Mouse (Mus musculus) adrenal gland, postnatal 14 days (tissue): Measurements from ENCODE around the gene Sesn2. TPM values are rescaled to one million over a fixed set of nuclear protein-coding genes. Genes with fewer than 3 reads are reported as not detected.

Experiments
- DNase-seq: peaks from one replicate; pipeline ENCODE4 v3.0.0; 2021; ENCODE audit warnings: mixed read lengths
- total RNA-seq: library from RNA; stranded (reverse); gene quantifications from 2 replicates; pipeline ENCODE4 v1.2.3, GENCODE M21; 2021

Gene Sesn2
- total RNA-seq, 1 experiment from 2014 or later, result 19.8 TPM

DNA sequence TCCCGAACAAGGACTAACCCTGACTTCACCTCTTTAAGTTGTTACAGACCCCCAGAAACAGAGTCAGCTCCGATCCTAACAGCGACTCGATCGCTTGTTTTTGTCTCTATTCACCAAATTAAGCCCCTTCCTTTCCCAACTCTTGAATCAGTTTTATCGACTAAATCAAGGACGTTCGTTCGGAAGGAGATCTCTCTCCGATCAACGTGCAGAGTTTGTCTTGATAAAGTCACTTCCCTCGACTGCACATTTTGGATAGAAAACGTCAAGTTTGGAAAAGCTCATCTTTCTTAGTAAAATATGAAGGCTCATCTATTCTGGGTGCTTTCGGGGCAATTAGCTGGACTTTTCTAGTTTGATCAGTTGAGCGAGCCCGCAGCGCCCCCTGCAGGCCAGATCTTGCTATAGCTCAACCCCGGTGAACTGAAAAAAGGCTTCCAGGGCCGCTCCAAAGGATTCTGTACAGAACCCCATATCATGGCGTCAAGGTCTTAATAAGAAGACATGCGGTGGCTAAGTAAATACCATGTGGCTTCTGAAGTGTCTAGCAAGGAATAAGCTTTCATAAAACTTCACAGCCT lies 4.3 kb upstream of the Sesn2 start:
- peak; percentile 92 for DNase-seq

DNA sequence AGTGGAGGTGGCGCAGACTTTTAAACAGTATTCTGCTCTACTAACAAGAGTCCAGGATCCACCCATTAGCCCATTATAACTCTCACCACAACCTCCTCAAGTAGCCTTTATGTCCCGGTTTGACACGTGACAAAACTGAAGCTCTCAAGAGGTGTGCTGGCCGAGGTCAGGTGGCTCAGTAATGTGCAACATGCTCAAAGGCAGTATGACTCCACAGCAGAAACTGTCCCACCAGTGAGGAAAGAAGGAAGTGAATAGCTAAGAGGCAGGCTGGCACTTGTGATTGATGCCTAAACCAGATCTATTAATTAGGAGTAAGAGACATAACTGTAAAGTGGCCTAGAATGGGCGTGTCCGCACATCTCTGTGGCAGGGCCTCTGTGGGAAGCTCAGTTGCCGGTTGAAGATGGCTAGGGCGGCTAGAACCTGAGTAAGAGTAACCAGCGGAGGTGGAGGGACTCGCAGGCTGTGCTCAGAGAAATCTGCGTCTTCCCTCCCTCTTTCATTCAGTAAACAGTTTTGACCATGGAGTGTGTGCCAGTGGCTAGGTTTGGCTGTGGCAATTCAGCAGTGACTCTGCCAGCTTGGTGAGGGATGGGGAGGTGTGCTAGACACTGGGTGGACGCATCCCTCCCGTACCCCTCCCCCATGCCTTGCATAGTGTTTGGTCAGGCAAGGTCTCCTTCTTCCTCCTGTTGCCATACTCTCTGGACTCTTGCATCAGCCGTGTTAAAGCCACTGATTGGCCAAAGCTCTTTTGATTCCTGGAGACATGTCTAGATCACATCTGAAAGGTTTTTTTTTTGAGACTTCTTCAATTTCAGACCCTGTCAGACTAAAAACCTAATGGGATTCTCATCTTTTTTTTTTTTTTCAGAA lies 3.3 kb upstream of the Sesn2 start:
- DNase-seq, result peak; percentile 49

DNA sequence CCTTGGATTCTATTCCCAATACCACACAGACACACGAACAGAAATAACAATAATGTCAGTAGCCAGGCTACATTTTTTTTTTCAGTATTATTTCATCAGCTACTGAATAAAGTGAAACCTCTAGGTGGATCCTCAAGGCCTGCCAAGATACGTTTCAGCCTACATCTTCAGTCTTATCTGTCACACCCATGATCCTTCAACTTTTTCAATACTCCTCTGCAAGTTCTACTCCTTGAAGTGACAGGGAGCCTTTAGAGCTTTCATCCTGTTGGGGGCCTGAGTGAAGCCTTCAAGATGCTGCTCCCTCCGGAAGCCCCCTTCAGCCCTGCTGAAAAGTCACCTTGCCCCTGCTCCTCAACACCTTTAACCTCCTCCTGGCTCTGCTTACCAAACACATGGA lies 1.8 kb upstream of the Sesn2 start:
- no peak for DNase-seq

DNA sequence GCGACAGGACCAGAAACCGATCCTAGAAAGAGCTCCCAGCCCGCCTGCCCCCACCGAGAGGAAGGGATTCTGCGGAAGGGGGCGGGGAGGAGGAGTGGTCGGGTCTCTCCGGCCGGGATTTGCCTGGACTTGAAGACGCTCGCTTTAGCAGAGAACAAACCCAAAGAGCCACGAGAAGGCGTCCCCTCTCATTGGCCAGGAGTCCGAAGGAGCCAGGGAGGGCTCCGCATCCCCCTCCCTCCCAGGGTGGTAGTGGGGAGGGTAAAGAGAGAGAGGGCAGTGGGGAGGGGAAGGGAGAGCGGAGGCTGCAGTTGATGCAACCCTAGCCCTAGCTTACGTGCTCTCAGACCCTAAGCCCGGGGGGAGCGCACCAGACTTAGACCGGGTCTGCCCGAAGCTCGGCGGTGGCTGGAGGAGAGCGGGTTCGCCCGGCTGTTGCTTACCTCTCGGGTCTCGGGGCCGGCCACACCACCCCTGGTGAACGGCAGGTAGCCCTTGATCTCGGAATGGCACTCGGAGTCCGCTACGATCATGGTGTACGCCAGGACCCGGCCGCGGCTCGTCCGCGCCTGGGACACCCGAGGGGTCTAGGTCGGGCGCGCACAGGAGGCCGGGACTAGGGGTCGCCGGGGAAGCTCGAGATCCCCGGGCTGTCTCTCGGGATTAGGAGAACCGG lies 542 bp downstream of the Sesn2 start:
- peak; percentile 88 for DNase-seq

DNA sequence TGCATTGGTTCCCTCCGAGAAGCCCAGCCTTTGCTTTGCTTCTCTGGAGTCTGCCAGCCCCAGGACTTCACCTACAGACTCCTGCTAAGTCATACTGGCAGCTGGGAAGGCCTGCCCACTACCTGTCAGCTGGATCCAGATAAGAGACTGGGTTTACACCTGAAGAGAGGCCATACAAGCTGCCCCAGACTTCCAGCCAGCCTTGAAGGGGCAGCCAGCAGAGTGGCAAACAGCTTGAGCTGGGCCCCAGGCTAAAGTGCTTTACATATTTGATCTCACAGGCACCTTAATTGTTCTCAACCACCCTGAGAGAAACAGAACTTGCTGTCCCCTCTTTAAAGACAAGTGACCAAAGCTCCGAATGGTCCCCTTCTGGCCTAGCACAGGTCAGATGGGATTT lies 3.1 kb downstream of the Sesn2 start:
- DNase-seq, result no peak

DNA sequence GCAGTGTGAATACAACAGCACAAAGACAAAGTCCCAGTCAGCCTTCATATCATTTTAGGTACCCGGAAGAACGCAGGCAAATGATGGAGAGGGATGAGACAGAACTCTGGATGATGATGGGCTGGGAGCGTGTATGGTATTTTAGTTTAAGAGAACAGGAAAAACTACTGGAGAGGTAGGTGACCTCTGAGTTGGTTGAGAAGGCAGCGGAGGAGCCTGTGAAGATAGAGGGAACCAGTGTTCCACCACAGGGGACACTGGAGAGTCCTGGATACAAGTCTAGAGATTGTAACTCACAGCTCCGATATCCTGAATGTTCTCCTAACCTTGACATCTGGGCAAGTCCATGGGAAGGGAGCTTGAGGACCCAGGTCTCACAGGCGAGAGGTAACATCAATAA lies 4.1 kb downstream of the Sesn2 start:
- DNase-seq, result no peak

DNA sequence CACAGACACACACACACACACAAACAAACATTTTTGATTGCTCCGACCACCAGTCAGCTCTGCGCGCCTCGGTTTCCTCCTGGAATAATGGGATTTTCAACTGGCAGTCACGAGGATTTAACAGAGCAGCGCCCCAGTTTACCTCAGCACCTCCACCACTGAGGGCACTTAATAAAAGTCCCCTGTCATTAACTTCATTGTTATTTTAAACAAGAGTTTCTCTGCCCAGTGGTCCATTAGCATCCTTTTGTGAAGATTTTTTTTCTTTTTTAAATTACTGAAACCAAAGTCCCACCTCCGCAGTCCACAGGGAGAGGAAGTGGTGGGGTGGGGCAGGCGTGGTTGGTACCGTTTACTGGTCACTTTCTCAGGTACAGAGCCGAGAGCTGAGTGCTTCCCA lies 4.5 kb downstream of the Sesn2 start:
- no peak for DNase-seq

DNA sequence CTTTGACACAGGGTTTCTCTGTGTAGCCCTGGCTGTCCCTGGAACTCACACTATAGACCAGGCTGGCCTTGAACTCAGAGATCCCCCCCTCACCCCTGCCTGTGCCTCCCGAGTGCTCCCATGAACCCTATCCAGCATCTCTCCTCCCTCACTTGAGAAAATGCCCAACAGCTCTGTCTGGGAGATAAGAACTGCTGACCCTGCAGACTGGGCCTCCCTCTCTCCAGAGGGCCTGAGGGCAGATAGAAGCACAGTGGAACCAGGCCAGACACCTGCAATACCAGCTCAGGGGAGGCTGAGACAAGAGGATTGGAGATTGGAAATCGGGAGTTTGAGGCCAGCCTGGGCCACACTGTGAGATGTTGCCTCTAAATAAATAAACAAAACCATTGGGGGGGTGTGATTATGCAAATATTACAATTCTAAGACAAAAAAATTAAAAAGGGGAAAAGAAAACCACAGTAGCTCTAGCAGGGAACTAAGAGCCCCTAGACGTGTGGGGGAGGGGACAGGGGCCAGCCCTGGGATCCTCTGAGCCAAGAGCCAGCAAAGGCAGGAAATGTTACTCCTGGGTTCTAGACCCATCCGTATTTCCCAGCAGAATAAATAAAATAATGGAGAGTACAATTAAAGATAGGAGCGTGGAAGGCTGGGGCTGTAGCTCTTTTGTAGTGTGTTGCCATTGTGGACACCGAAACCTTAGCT lies 5.1 kb downstream of the Sesn2 start:
- DNase-seq, result no peak

DNA sequence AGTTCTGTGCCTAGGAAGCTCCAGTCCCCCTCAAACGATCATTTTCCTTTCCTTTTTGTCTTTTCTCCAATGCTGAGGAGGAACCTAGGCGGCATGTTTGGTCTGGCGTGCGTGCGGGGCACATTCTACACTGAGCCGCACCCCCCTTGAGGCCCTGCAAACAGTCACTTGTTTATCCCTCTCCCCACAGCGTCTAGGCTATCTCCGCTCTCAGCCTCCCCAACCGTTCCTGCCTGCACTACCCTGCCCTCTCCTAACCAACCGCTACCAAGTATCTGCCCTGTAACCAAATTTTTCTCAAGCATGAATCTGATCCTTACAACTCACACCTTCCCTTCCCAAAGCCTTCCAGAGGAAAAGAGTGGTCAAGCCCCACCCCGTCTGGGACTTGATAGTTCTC lies 7.0 kb downstream of the Sesn2 start:
- no peak for DNase-seq

DNA sequence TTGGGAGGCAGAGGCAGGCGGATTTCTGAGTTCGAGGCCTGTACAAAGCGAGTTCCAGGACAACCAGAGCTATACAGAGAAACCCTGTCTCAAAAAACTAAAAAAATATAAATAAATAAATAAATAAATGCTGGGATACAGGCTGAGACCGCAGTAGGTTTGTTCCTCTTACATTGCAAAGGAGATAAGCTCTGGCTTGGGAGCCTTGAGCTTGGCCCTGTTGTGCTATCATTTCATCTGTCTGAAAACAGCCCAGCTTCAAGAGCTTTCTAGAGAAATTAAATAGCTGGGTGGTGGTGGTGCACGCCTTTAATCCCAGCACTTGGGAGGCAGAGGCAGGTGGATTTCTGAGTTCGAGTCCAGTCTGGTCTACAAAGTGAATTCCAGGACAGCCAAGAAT lies 8.7 kb downstream of the Sesn2 start:
- DNase-seq, result no peak

DNA sequence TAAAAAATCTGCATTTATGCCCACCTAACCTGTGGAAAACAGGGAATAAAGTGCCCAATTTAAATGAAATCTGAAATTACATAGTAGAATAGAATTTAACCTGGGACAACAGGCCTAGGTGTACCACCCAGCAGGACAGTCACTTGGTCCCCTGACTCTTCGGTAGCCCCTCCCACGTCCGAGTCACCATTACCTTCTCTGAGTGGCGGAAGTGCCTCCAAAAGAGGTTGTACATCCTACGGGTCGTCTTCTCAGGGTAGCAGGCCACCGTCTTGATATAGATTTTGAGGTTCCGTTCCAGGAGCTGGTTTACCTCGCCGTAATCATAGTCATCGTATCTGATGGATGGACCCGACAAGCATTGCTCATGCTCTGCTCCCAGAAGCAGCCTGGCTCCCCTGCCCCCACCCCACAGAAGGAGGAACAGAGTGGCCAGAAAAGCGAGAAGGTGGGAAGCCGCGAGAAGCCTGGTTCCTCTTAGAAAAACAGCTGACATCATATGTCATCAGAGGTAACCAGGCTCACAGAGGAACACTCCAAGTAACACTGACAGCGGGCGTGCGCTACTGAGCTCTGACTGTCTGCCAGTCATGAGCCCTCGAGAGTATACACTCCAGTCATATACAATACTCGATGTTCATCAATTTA lies 15.9 kb downstream of the Sesn2 start:
- DNase-seq, result no peak

DNA sequence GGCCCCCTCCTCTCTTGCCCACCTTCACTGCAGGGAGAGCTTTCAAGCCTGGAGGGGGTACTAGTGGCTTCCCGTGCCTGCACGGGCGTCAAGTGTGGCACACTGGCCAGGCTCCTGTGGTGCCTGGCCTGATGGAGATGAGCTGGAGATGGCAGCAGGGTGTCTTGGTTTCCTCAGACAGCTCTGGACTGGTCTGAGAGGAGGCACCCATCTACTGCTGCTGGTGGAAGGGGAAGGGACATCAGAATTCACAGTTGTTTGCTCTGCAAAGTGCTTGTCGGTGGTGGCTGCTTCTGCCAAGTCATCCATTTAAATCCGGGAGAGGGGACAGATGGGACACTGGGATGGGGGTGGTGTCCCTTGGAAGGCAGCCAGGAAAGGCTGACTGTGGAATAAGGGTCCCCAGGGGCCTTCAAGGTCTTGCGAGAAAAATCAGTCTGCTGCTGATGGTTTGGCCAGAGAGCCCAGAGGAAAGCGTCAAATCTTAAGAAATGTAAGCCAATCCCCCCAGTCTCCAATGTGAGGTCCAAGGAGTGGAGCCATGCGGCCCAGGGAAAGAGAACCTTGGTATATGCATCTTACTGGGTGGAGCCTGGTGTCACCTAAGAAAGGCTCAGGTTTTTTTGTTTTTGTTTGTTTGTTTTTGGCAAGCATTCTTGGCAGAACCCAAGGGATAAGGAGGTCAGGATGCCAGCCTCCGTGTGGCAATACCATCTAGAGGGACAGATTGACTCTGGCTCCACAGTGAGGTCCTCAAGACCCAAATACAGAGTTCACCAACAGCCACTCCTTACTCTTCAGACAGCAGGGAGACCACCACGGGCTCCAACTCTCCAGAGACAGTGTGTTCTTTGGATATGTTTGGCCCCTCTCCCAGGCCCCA lies 17.9 kb downstream of the Sesn2 start:
- peak; percentile 67 for DNase-seq

DNA sequence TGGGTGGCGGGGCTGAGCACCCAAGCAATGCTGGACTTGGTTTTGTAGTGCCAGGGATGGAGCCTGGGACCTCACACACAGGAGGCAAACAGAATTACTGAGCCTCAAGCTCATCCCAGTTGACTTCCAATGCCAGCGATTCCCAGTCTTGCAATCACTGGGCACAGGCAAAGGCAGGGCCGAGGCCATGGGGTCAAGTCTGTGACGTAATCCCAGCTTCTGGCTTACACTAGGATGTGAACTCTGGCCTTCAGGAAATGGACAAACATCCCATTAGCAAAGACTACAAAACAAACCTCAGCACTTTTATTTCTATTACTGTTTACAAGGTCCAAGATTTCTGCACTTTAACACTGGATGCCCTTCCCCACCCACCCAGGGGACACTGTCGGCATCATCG lies 18.6 kb downstream of the Sesn2 start:
- DNase-seq, result peak; percentile 85

DNA sequence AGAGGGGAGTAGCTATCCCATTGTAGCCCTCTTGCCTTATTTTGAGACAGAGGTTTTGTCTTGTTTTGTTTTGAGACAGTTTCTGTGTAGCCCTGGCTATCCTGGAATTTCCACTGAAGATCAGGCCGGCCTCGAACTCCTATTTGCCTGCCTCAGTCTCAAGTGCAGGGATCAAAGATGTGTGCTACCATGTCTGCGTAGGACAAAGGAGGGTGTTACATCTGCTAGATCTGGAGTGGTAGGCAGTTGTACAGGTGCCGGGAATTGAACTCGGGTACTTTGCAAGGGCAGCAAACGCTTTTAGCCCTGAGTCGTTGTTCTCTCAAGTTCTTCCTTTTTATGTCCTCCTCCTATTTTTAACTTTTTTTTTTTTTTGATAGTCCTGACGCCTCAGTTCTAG lies 19.2 kb downstream of the Sesn2 start:
- no peak for DNase-seq

DNA sequence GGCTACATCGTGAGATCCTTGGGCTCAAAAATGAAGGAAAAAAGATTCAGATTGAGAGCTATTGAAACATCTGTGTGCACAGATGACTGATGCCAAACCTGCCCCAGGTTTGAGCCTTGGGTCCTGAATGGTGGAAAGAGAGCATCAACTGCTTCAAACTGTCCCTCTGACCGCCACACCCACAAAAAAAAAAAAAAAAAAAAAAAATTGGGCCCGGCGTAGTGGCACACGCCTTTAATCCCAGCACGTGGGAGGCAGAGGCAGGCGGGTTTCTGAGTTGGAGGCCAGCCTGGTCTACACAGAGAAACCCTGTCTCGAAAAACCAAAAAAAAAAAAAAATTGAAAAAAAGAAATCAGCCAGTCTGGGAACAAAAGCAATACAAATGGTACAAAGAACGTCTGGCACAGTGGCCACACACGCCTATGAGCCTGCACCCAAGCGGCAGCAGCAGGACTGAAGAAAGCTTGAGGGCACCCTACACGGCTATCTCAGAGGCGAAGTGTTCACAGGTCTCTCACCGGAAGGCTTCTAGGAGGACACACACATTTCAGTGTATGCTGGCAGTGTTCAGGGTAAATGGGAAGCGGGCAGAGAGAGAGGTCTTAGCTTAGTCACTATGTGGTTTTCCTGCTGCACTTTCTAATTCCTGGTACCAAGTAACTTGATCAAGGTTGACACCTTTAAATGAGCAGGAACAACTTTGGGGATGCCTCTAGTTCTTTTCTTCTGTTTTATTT lies 19.9 kb downstream of the Sesn2 start:
- DNase-seq, result no peak

DNA sequence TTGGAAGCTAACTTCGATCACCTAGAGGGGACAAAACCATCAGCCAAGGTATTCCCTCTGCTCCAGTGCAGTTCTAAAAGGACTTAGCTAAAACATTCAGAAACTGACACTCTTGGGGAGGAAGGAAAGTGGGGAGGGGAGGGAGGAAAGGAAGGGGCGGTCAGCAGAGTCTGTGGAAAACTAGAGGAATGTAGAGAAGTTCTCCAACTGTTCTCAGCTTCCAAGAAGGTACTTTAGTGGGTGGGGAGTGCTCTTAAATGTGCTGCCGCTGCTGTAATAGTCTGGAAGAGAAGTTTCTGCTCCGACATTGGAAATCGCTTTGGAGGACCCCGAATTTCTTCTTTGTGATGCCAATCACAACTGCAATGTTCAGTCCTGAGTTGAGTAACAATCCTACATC lies 21.3 kb downstream of the Sesn2 start:
- DNase-seq, result no peak

DNA sequence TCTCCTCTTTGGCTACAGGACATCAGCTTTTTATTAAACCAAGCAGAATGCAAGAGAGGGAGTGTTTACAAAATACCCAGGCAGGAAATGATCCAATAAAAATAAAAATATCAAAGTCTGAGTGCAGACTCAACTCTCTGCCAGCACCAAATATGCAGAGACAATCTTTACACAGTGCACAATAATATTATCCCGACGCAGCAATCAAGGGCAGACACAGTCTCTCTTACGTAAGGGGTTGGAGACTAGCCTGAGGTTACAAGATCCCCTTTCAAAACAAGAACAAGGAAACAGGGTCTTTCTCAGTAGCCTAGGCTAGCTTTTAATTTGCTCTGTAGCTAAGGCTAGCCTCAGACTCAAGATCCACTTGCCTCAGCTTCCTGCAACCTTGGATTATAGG lies 21.8 kb downstream of the Sesn2 start:
- DNase-seq, result no peak

DNA sequence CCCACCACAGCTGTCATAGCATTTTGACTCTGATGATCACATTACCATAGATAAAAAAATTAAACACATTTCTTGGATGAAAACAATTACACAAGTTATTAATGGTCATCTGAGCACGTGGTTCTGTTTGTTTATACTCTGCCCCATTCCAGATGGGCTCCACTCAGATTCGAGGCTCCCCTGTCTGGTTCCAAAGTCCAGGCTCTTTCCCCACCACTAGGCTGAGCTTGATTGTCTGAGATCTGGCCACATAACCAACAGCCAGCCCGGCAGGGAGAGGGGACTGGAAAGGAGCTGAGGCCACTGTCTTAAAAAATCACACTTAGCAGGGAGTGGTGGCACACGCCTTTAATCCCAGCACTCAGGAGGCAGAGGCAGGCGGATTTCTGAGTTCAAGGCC lies 25.5 kb downstream of the Sesn2 start:
- DNase-seq, result no peak

DNA sequence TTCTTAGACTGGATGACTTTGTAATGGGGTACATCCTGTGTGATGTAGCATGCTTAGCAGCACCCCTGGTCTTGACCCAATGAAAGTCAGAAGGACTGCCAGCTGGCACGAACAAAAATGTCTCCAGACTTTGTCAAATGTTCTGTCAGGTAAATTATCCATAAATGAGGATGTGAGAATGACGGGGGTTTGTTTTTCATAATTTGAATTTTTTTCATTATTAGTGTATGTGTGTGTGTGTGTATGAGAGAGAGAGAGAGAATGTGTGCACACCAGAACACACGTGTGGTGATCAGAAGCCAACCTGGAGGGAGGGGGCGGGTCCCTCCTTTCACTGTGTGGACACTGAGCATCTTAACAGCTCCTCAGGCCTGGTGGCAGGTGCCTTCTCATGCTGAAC lies 26.1 kb downstream of the Sesn2 start:
- no peak for DNase-seq

DNA sequence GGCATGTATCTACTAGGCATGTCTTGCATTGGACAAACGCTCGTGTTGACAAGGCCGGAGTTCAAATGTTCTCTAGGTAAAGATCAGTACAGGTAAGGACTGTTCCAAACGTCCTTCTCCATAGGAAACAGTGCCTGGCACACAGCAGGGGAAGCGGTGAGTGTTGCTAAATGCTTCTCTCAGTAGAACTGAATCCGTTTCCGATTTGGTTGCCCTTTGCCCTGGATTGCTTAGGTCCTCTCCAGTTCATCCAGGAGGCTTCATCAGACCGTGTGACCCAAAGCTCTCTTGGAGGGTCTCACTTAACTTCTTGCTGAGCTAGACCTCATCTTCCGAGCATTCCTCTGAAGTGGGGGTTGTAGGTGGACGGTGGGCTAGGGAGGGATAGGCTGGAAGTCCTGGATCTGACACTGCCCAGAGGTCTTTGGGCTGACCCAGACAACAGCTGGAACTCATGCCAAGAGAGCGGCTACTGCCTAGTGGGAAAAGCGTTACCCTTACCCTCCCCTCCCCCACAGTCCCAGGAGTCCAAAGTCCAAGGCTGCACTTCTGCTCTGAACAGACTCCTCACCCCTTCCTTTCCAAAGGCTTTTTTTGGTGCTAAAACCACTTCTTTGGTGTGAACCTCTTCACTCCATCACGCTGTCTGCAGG lies 27.2 kb downstream of the Sesn2 start:
- DNase-seq, result peak; percentile 77
